Mouse (Mus musculus) embryonic facial prominence, embryonic 11.5 days (tissue): ENCODE data around the gene Dlx6. TPM values are rescaled to one million over a fixed set of nuclear protein-coding genes. Genes with fewer than 3 reads are reported as not detected.

Source experiments
- ATAC-seq: fragments of 200-750 bp; cut with Nextera tagmentation; replicated peaks from 2 replicates; pipeline ENCODE4 v1.8.0; 2017; ENCODE audit warnings: low read depth; ENCODE audit not compliant: insufficient number of reproducible peaks, low FRiP score, low TSS enrichment
- DNase-seq: peaks from one replicate; pipeline ENCODE4 v3.0.0-alpha.2; 2015; ENCODE audit warnings: low spot score
- H3K27ac ChIP-seq: fragments of 300-500 bp; sonication (generic); replicated peaks from 2 replicates; pipeline ENCODE4 v1.5.1; 2014; ENCODE audit warnings: mild to moderate bottlenecking, low read depth, low read length, control low read depth
- H3K27me3 ChIP-seq: fragments of 300-500 bp; sonication (generic); 2 replicates; pipeline ENCODE4 v1.6.1; 2014; ENCODE audit warnings: mild to moderate bottlenecking, low read length, moderate library complexity, mixed read lengths; ENCODE audit not compliant: control insufficient read depth, insufficient read depth
- H3K36me3 ChIP-seq: fragments of 300-500 bp; sonication (generic); replicated peaks from 2 replicates; pipeline ENCODE4 v1.6.1; 2014; ENCODE audit warnings: low read depth, mild to moderate bottlenecking, low read length, moderate library complexity, mixed read lengths; ENCODE audit not compliant: control insufficient read depth, insufficient read depth
- H3K4me1 ChIP-seq: fragments of 300-500 bp; sonication (generic); 2 replicates; pipeline ENCODE4 v1.6.1; 2014; ENCODE audit warnings: low read length, mixed read lengths; ENCODE audit not compliant: control insufficient read depth, insufficient read depth
- H3K4me2 ChIP-seq: fragments of 300-500 bp; sonication (generic); 2 replicates; pipeline ENCODE4 v1.6.1; 2014; ENCODE audit warnings: low read depth, mild to moderate bottlenecking, control low read depth, low read length, moderate library complexity
- H3K4me3 ChIP-seq: fragments of 300-500 bp; sonication (generic); 2 replicates; pipeline ENCODE4 v1.5.1; 2014; ENCODE audit warnings: low read depth, low read length, control low read depth
- H3K9ac ChIP-seq: fragments of 300-500 bp; sonication (generic); replicated peaks from 2 replicates; pipeline ENCODE4 v1.6.1; 2014; ENCODE audit warnings: mild to moderate bottlenecking, control low read depth, low read length
- H3K9me3 ChIP-seq: fragments of 300-500 bp; sonication (generic); replicated peaks from 2 replicates; pipeline ENCODE4 v1.6.1; 2016; ENCODE audit warnings: mild to moderate bottlenecking, low read length, inconsistent platforms, mixed read lengths; ENCODE audit not compliant: control insufficient read depth
- WGBS: fragments of 180-500 bp; shearing (Covaris S2); extraction: QIAGEN DNeasy Blood & Tissue Kit; methylation state at CpG from one replicate; pipeline ENCODE4 v1.1.7; 2014; 5-methylcytosine and 5-hydroxymethylcytosine counted together
- polyA plus RNA-seq: library from polyadenylated mRNA; unstranded; fragments of >200 nt; fragmentation: Nextera tagmentation; extraction: Ambion mirVana; gene quantifications from 2 replicates; pipeline ENCODE4 v1.2.1, GENCODE M21; 2014

Dlx6 gene
- polyA plus RNA-seq, 1 experiment from 2014 or later = 5.1 TPM

- H3K36me3 ChIP-seq = no peaks in the 10 kb centered on the region
- no peaks in the 10 kb centered on the region for H3K9me3 ChIP-seq
- H3K4me1 ChIP-seq = no peaks in the 10 kb centered on the region
- DNase-seq (no peak), ATAC-seq (no peak)
- peaks cover 33% of the 10 kb centered on the region for H3K27me3 ChIP-seq
- no peak overlapping the region for H3K9ac ChIP-seq
- H3K4me3 ChIP-seq = no peak overlapping the region
- no peak overlapping the region for H3K4me2 ChIP-seq
- 24% methylated on average over 4 of the region's 4 CpGs for WGBS
- H3K27ac ChIP-seq = no peak overlapping the region
These were observed 14.6 kb upstream of the Dlx6 start for GRCm38 (mm10) chr6:6848541-6848940.

- Histone ChIP-seq H3K4me1 (no peaks in the 10 kb centered on the region), H3K9ac (no peak overlapping the region), H3K9me3 (no peaks in the 10 kb centered on the region), H3K4me3 (no peak overlapping the region), H3K27me3 (peaks cover 39% of the 10 kb centered on the region), H3K36me3 (no peaks in the 10 kb centered on the region), H3K4me2 (no peak overlapping the region), H3K27ac (no peak overlapping the region)
- ATAC-seq = no peak
- under 1% methylated on average over 12 of the region's 12 CpGs for WGBS
- DNase-seq = peak; percentile 38
These were observed 13.4 kb upstream of the Dlx6 start for GRCm38 (mm10) chr6:6849744-6850143.

- Histone ChIP-seq H3K9ac (0 out of 2 replicates have a peak overlapping the region, but pooled peaks have one; percentile 9), H3K36me3 (no peaks in the 10 kb centered on the region), H3K27me3 (peaks cover 44% of the 10 kb centered on the region), H3K4me3 (no peak overlapping the region; the same call in 1 of the 2 replicates), H3K4me1 (no peaks in the 10 kb centered on the region), H3K27ac (no peak overlapping the region), H3K4me2 (peak overlapping the region; percentile 19), H3K9me3 (no peaks in the 10 kb centered on the region)
- 2% methylated on average over 26 of the region's 26 CpGs for WGBS
- DNase-seq = peak; percentile 47
- no peak for ATAC-seq
These were observed 12.6 kb upstream of the Dlx6 start for GRCm38 (mm10) chr6:6850324-6851060.

GRCm38 (mm10) chr6:6851166-6851565 is 12.0 kb upstream of the Dlx6 start:
- H3K9ac ChIP-seq = no peak overlapping the region
- no peak overlapping the region for H3K27ac ChIP-seq
- H3K9me3 ChIP-seq = no peaks in the 10 kb centered on the region
- no peaks in the 10 kb centered on the region for H3K36me3 ChIP-seq
- DNase-seq (peak; percentile 7), ATAC-seq (no peak)
- peaks cover 3% of the 10 kb centered on the region; the same call in 1 of the 2 replicates for H3K4me1 ChIP-seq
- no peak overlapping the region for H3K4me3 ChIP-seq
- H3K27me3 ChIP-seq = peaks cover 44% of the 10 kb centered on the region
- 5% methylated on average over 10 of the region's 10 CpGs for WGBS
- no peak overlapping the region for H3K4me2 ChIP-seq

- no peaks in the 10 kb centered on the region for H3K9me3 ChIP-seq
- H3K27ac ChIP-seq = no peak overlapping the region
- no peak for DNase-seq
- 49% methylated on average over 3 of the region's 3 CpGs for WGBS
- peaks cover 40% of the 10 kb centered on the region for H3K27me3 ChIP-seq
- no peaks in the 10 kb centered on the region for H3K36me3 ChIP-seq
- no peak for ATAC-seq
- peaks cover 3% of the 10 kb centered on the region; the same call in 1 of the 2 replicates for H3K4me1 ChIP-seq
- no peak overlapping the region for H3K9ac ChIP-seq
- H3K4me2 ChIP-seq = no peak overlapping the region
- no peak overlapping the region for H3K4me3 ChIP-seq
These were observed 10.2 kb upstream of the Dlx6 start for GRCm38 (mm10) chr6:6852944-6853343.

GRCm38 (mm10) chr6:6854176-6854575 is 9.0 kb upstream of the Dlx6 start:
- no peaks in the 10 kb centered on the region for H3K36me3 ChIP-seq
- peaks cover 39% of the 10 kb centered on the region for H3K27me3 ChIP-seq
- H3K27ac ChIP-seq = no peak overlapping the region
- no peaks in the 10 kb centered on the region for H3K9me3 ChIP-seq
- H3K4me2 ChIP-seq = no peak overlapping the region
- H3K4me1 ChIP-seq = peaks cover 3% of the 10 kb centered on the region; the same call in 1 of the 2 replicates
- H3K4me3 ChIP-seq = no peak overlapping the region
- ATAC-seq (no peak), DNase-seq (peak; percentile 4)
- WGBS = 2% methylated on average over 9 of the region's 9 CpGs
- no peak overlapping the region for H3K9ac ChIP-seq

GRCm38 (mm10) chr6:6854902-6855745 is 8.0 kb upstream of the Dlx6 start:
- H3K36me3 ChIP-seq = no peaks in the 10 kb centered on the region
- no peaks in the 10 kb centered on the region for H3K9me3 ChIP-seq
- H3K4me1 ChIP-seq = peaks cover 3% of the 10 kb centered on the region; the same call in 1 of the 2 replicates
- 0 out of 2 replicates have a peak overlapping the region, but pooled peaks have one; percentile 7 for H3K4me2 ChIP-seq
- 0 out of 2 replicates have a peak overlapping the region, but pooled peaks have one; percentile 25 for H3K27ac ChIP-seq
- peaks cover 39% of the 10 kb centered on the region for H3K27me3 ChIP-seq
- H3K4me3 ChIP-seq = no peak overlapping the region
- WGBS = under 1% methylated on average over 25 of the region's 25 CpGs
- ATAC-seq (no peak), DNase-seq (peak; percentile 13)
- H3K9ac ChIP-seq = no peak overlapping the region
